Mouse (Mus musculus) kidney, adult 18-20 months (tissue): Measurements from ENCODE around the gene Lgals12.

ENCODE experiments used
- DNase-seq: peaks from one replicate; pipeline ENCODE4 v3.0.0; 2021

Lgals12 gene

GRCm38 (mm10) chr19:7583101-7583500 lies 23.9 kb downstream of the Lgals12 start:
- no peak for DNase-seq

GRCm38 (mm10) chr19:7581042-7581441 lies 26.0 kb downstream of the Lgals12 start:
- DNase-seq, result no peak

- no peak for DNase-seq
Measured at GRCm38 (mm10) chr19:7577710-7578109, 29.3 kb downstream of the Lgals12 start.

GRCm38 (mm10) chr19:7576180-7576579 lies 30.8 kb downstream of the Lgals12 start:
- DNase-seq, result no peak

GRCm38 (mm10) chr19:7569650-7570049 lies 37.3 kb downstream of the Lgals12 start:
- no peak for DNase-seq

- no peak for DNase-seq
Measured at GRCm38 (mm10) chr19:7568364-7568763, 38.6 kb downstream of the Lgals12 start.

GRCm38 (mm10) chr19:7566826-7567225 lies 40.2 kb downstream of the Lgals12 start:
- DNase-seq, result no peak

- no peak for DNase-seq
Measured at GRCm38 (mm10) chr19:7564457-7564856, 42.5 kb downstream of the Lgals12 start.

- no peak for DNase-seq
Measured at GRCm38 (mm10) chr19:7563676-7564075, 43.3 kb downstream of the Lgals12 start.

GRCm38 (mm10) chr19:7562601-7563129 lies 44.3 kb downstream of the Lgals12 start:
- DNase-seq, result no peak

- no peak for DNase-seq
Measured at GRCm38 (mm10) chr19:7561456-7561855, 45.5 kb downstream of the Lgals12 start.

- no peak for DNase-seq
Measured at GRCm38 (mm10) chr19:7559986-7560385, 47.0 kb downstream of the Lgals12 start.

GRCm38 (mm10) chr19:7558675-7559074 lies 48.3 kb downstream of the Lgals12 start:
- no peak for DNase-seq

GRCm38 (mm10) chr19:7557844-7558243 lies 49.1 kb downstream of the Lgals12 start:
- DNase-seq, result no peak

GRCm38 (mm10) chr19:7557328-7557822 lies 49.6 kb downstream of the Lgals12 start, which contains the start of gene Pla2g16:
Gene Pla2g16 (plus strand): TSS chr19:7557459.
- DNase-seq, result peak; percentile 83

- no peak for DNase-seq
Measured at GRCm38 (mm10) chr19:7556641-7557040, 50.4 kb downstream of the Lgals12 start.

- DNase-seq, result no peak
Measured at GRCm38 (mm10) chr19:7554881-7555280, 52.1 kb downstream of the Lgals12 start.

GRCm38 (mm10) chr19:7553441-7553840 lies 53.6 kb downstream of the Lgals12 start:
- no peak for DNase-seq

GRCm38 (mm10) chr19:7552301-7552673 lies 54.7 kb downstream of the Lgals12 start:
- DNase-seq, result no peak

GRCm38 (mm10) chr19:7551550-7552300 lies 55.3 kb downstream of the Lgals12 start:
- DNase-seq, result no peak

- DNase-seq, result no peak
Measured at GRCm38 (mm10) chr19:7548924-7549323, 58.1 kb downstream of the Lgals12 start.
